In genomic region chr10:54074609-54075421, GRCm38 (mm10) we compare ENCODE assay signal across 8 mouse cellular contexts. TPM values are rescaled to one million over a fixed set of nuclear protein-coding genes. Genes with fewer than 3 reads are reported as not detected.
DNase-seq lines count a peak whose midpoint lies in the region; ATAC-seq and TF ChIP-seq lines count a peak whose summit lies in the region.

No protein-coding gene starts in this region.

- peak overlapping the region; percentile 59 for H3K9ac ChIP-seq in forebrain, postnatal 0 days
- peak overlapping the region; percentile 62 for H3K9ac ChIP-seq in hindbrain, postnatal 0 days (replicated peaks; ENCODE audit: low read length)
- H3K9ac ChIP-seq in lung, embryonic 14.5 days, result peak overlapping the region; percentile 67

- DNase-seq in layer of hippocampus, postnatal 36 days, result peak; percentile 40 to 44
- no peak for DNase-seq in layer of hippocampus, adult 9-10 months (ENCODE audit: low spot score)
- peak; percentile 25 for DNase-seq in c-Kit-negative CD71-positive TER-119-positive erythroid progenitor cells, embryonic 14.5 days (ENCODE audit: low read depth, low spot score)
- DNase-seq in forebrain, postnatal 0 days, result peak; percentile 43
- peak; percentile 50 for DNase-seq in hindbrain, postnatal 0 days (ENCODE audit: low spot score)
- DNase-seq in lung, embryonic 14.5 days, result peak; percentile 68
- peak; percentile 35 for DNase-seq in ovary, postnatal 10 days (ENCODE audit: low spot score)
- peak; percentile 76 for DNase-seq in thymus, postnatal 4 days

- peak overlapping the region; percentile 70 for H3K4me3 ChIP-seq in forebrain, postnatal 0 days (ENCODE audit: low read depth, low read length)
- H3K4me3 ChIP-seq in hindbrain, postnatal 0 days (ENCODE audit: low read length), result peak overlapping the region; percentile 80
- H3K4me3 ChIP-seq in lung, embryonic 14.5 days (ENCODE audit: low read depth, low read length), result peak overlapping the region; percentile 70

- peak overlapping the region; percentile 99 for H3K4me2 ChIP-seq in forebrain, postnatal 0 days (ENCODE audit: low read depth)
- peak overlapping the region; percentile 99 for H3K4me2 ChIP-seq in hindbrain, postnatal 0 days (ENCODE audit: low read depth, low read length)
- H3K4me2 ChIP-seq in lung, embryonic 14.5 days, result peak overlapping the region; percentile 97

- no peaks in the 10 kb centered on the region for H3K9me3 ChIP-seq in forebrain, postnatal 0 days (ENCODE audit: low read length)
- H3K9me3 ChIP-seq in hindbrain, postnatal 0 days (ENCODE audit: low read length), result no peaks in the 10 kb centered on the region
- H3K9me3 ChIP-seq in lung, embryonic 14.5 days (ENCODE audit: low read depth, low read length), result no peaks in the 10 kb centered on the region

- 3% methylated on average over 72 of the region's 73 CpGs for WGBS in forebrain, postnatal 0 days
- 2% methylated on average over 65 of the region's 73 CpGs for WGBS in hindbrain, postnatal 0 days
- WGBS in lung, embryonic 14.5 days, result under 1% methylated on average over 71 of the region's 73 CpGs

- ATAC-seq in forebrain, postnatal 0 days, result peak; percentile 52
- ATAC-seq in hindbrain, postnatal 0 days, result peak; percentile 52
- ATAC-seq in lung, embryonic 14.5 days (ENCODE audit: insufficient read depth), result peak; percentile 60

- H3K36me3 ChIP-seq in forebrain, postnatal 0 days (ENCODE audit: insufficient read depth), result no peaks in the 10 kb centered on the region
- no peaks in the 10 kb centered on the region for H3K36me3 ChIP-seq in hindbrain, postnatal 0 days (ENCODE audit: insufficient read depth, low read length)
- H3K36me3 ChIP-seq in lung, embryonic 14.5 days (ENCODE audit: insufficient read depth), result no peaks in the 10 kb centered on the region

- H3K4me1 ChIP-seq in forebrain, postnatal 0 days (ENCODE audit: insufficient read depth), result no peaks in the 10 kb centered on the region
- H3K4me1 ChIP-seq in hindbrain, postnatal 0 days (ENCODE audit: insufficient read depth, low read length), result no peaks in the 10 kb centered on the region
- H3K4me1 ChIP-seq in lung, embryonic 14.5 days (ENCODE audit: insufficient read depth), result 0 out of 2 replicates have a peak, but pooled peaks cover 3% of the 10 kb centered on the region

- no peak for TF ChIP-seq CTCF in forebrain, postnatal 0 days (IDR thresholded peaks at IDR 0.05; ENCODE audit: low read depth)
- no peak for TF ChIP-seq CTCF in hindbrain, postnatal 0 days (IDR thresholded peaks at IDR 0.05; ENCODE audit: low read depth)
- no peak for TF ChIP-seq CTCF in lung, embryonic 14.5 days (IDR thresholded peaks at IDR 0.05; ENCODE audit: low read depth)

- no peaks in the 10 kb centered on the region for H3K27me3 ChIP-seq in forebrain, postnatal 0 days (ENCODE audit: insufficient read depth, low read length)
- H3K27me3 ChIP-seq in hindbrain, postnatal 0 days (ENCODE audit: insufficient read depth, low read length), result no peaks in the 10 kb centered on the region
- no peaks in the 10 kb centered on the region for H3K27me3 ChIP-seq in lung, embryonic 14.5 days (ENCODE audit: insufficient read depth, low read length)

- H3K27ac ChIP-seq in forebrain, postnatal 0 days (ENCODE audit: low read depth, low read length), result peak overlapping the region; percentile 35; the same call in 1 of the 2 replicates
- peak overlapping the region; percentile 36; the same call in 1 of the 2 replicates for H3K27ac ChIP-seq in hindbrain, postnatal 0 days
- no peak overlapping the region for H3K27ac ChIP-seq in lung, embryonic 14.5 days (ENCODE audit: low read depth)

RNA-seq across cellular contexts. Expression of gene Man1a, which starts 1.6 kb away (rescaled TPM):
- 10 to 100 TPM; 63.5 to 69.5 TPM for total RNA-seq in layer of hippocampus, postnatal 36 days (2021)
- 24.6 and 25.4 TPM in 2 replicates for total RNA-seq in forebrain, postnatal 0 days (2014; rRNA removed)
- 3.8 and 4.7 TPM in 2 replicates for polyA plus RNA-seq in forebrain, postnatal 0 days (2015; fragmentation: Nextera tagmentation; extraction: Ambion mirVana)
- total RNA-seq in hindbrain, postnatal 0 days (2014; rRNA removed), result 15.1 and 16.1 TPM in 2 replicates
- 4.2 and 4.3 TPM in 2 replicates for polyA plus RNA-seq in hindbrain, postnatal 0 days (2015; fragmentation: Nextera tagmentation; extraction: Ambion mirVana)
- polyA plus RNA-seq in lung, embryonic 14.5 days (2014; fragmentation: Nextera tagmentation; extraction: Ambion mirVana), result 4.7 and 4.8 TPM in 2 replicates
